Mouse (Mus musculus) kidney, adult 9 months (tissue): ENCODE measurements at regions not wholly inside any gene's neighbourhood (a gene's known extent, or its start where the extent isn't known, plus 50 kb on each side); places are given as distances from the start of the nearest gene placed in this dataset.
A peak's percentile ranks its signal among the peaks of the same experiment; 100 is the strongest.

Source experiments
- DNase-seq: peaks from one replicate; pipeline ENCODE4 v3.0.0; 2022

- peak; percentile 4 for DNase-seq
Measured at GRCm38 (mm10) chr8:95974889-95975288, 86.5 kb upstream of the Got2 start.

GRCm38 (mm10) chr8:95974231-95974630, 85.9 kb upstream of the Got2 start:
- no peak for DNase-seq

GRCm38 (mm10) chr8:95973571-95973970, 85.2 kb upstream of the Got2 start:
- DNase-seq, result no peak

GRCm38 (mm10) chr8:95968828-95969227, 80.5 kb upstream of the Got2 start:
- DNase-seq, result no peak

GRCm38 (mm10) chr8:95966430-95966829, 78.1 kb upstream of the Got2 start:
- no peak for DNase-seq

- DNase-seq, result no peak
Measured at GRCm38 (mm10) chr8:95952257-95952656, 63.9 kb upstream of the Got2 start.

GRCm38 (mm10) chr8:95951794-95952193, 63.4 kb upstream of the Got2 start:
- DNase-seq, result peak; percentile 65
